Mouse (Mus musculus): ENCODE data around the gene Tns3.

Gene Tns3

GRCm38 (mm10) chr11:8440221-8440620 lies 224.1 kb downstream of the Tns3 start:
- no peak for DNase-seq (ENCODE audit: low spot score in 2 of 2)

GRCm38 (mm10) chr11:8439035-8439434 lies 225.3 kb downstream of the Tns3 start:
- no peak for DNase-seq (ENCODE audit: low spot score in 2 of 2)

- no peak for DNase-seq (ENCODE audit: low spot score in 2 of 2)
Measured at GRCm38 (mm10) chr11:8438269-8438668, 226.1 kb downstream of the Tns3 start.

- DNase-seq (ENCODE audit: low spot score in 2 of 2), result no peak
Measured at GRCm38 (mm10) chr11:8435101-8435500, 229.2 kb downstream of the Tns3 start.

GRCm38 (mm10) chr11:8434366-8434765 lies 230.0 kb downstream of the Tns3 start:
- no peak for DNase-seq (ENCODE audit: low spot score in 2 of 2)

- DNase-seq (ENCODE audit: low spot score in 2 of 2), result no peak
Measured at GRCm38 (mm10) chr11:8433443-8433842, 230.9 kb downstream of the Tns3 start.

GRCm38 (mm10) chr11:8432941-8433340 lies 231.4 kb downstream of the Tns3 start:
- no peak for DNase-seq (ENCODE audit: low spot score in 2 of 2)

GRCm38 (mm10) chr11:8427660-8428059 lies 236.7 kb downstream of the Tns3 start:
- no peak for DNase-seq (ENCODE audit: low spot score in 2 of 2)

GRCm38 (mm10) chr11:8425226-8425570 lies 239.1 kb downstream of the Tns3 start:
- no peak for DNase-seq (ENCODE audit: low spot score in 2 of 2)

- peak; percentile 42 to 67 for DNase-seq (ENCODE audit: low spot score in 2 of 2)
Measured at GRCm38 (mm10) chr11:8424342-8425225, 239.8 kb downstream of the Tns3 start.

GRCm38 (mm10) chr11:8405225-8405899 lies 259.0 kb downstream of the Tns3 start:
- peak in 1 of 2 experiments; percentile 30 for DNase-seq (ENCODE audit: low spot score in 2 of 2)

- no peak for DNase-seq (ENCODE audit: low spot score in 2 of 2)
Measured at GRCm38 (mm10) chr11:8401328-8401727, 263.0 kb downstream of the Tns3 start.

- no peak for DNase-seq (ENCODE audit: low spot score in 2 of 2)
Measured at GRCm38 (mm10) chr11:8396329-8396728, 268.0 kb downstream of the Tns3 start.

GRCm38 (mm10) chr11:8391564-8391963 lies 272.8 kb downstream of the Tns3 start:
- DNase-seq (ENCODE audit: low spot score in 2 of 2), result no peak

GRCm38 (mm10) chr11:8385891-8386405 lies 278.4 kb downstream of the Tns3 start:
- peak; percentile 18 to 38 for DNase-seq (ENCODE audit: low spot score in 2 of 2)

All from heart, adult 9 months (tissue).